In the genomic region with DNA sequence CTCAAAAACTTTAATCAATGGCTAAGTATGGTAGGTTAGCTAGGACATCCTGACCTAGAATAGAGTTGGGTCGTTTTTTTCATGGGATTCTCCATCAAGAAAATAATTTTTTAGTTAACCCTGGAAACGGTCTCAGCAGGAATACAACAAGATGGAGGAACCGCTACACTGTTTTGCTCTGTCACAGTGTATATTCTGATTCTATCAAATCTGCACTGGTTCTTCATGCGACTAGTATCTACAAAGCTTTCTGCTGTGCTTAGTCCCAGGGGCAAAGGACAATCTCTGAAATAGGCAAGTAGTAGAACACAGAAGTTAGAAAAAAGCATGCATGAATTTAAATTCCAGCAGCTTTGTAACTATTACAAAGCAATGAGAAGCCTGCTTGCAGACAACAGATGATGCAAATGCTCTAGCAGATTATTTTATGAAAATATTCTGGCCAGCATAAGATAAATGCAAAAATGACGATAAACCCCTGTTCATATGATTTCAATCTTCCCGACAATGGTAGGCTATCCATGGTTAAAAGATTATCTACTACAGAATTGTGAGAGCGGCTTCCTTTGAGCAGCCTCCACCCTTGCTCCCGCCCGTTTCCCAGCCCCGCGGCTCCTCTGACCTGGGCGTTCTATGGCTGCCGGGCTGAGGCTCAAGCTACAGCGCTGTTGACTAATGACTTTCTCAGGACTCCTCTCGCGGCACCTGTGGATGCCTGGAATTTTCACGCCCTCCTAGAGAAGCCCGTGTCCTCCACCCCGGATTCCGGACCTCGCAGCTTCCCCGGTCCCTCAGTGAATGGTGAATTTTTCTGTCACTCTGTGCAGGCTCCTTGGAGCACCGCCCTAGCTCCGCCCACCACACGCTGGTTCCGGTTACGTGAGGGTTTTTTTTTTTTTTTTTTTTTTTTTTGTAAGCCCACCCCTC, we compare ENCODE assay signal across 8 mouse cellular contexts. TPM values are rescaled to one million over a fixed set of nuclear protein-coding genes. Genes with fewer than 3 reads are reported as not detected.
A peak's percentile ranks its signal among the peaks of the same experiment; 100 is the strongest.
DNase-seq lines count a peak whose midpoint lies in the region; ATAC-seq lines count a peak whose summit lies in the region.

Zfp40 (minus strand) TSS at position 800 of the 927 bp plus-strand sequence.

- no peaks in the 10 kb centered on the region for H3K27me3 ChIP-seq in heart, embryonic 10.5 days (ENCODE audit: insufficient read depth, poor library complexity, severe bottlenecking)
- H3K27me3 ChIP-seq in kidney, embryonic 15.5 days, result peaks cover 6% of the 10 kb centered on the region; the same call in 1 of the 2 replicates

- H3K27ac ChIP-seq in heart, embryonic 10.5 days, result peak within 1 kb of the TSS; percentile 92
- peak within 1 kb of the TSS; percentile 91 for H3K27ac ChIP-seq in kidney, embryonic 15.5 days

- H3K9ac ChIP-seq in kidney, embryonic 15.5 days, result peak within 1 kb of the TSS; percentile 74

- peak; percentile 82 for DNase-seq in B cell, adult 2 months
- DNase-seq in brain, adult 2 months (ENCODE audit: low read depth, low spot score), result peak; percentile 97
- DNase-seq in heart, embryonic 10.5 days (ENCODE audit: low spot score), result peak; percentile 95
- DNase-seq in liver, result peak; percentile 90
- peak; percentile 82 to 89 for DNase-seq in spleen, postnatal 4 days (ENCODE audit: low spot score in 2 of 2)

- H3K4me2 ChIP-seq in kidney, embryonic 15.5 days, result peak within 1 kb of the TSS; percentile 71

- ATAC-seq in erythroblast, adult 5-6 weeks (replicated peaks; ENCODE audit: low FRiP score, poor library complexity, severe bottlenecking), result peak; percentile 97
- ATAC-seq in kidney, embryonic 15.5 days (replicated peaks; ENCODE audit: low FRiP score), result peak; percentile 100
- peak; percentile 98 for ATAC-seq in monocyte, adult 5-6 weeks (replicated peaks; ENCODE audit: insufficient number of reproducible peaks, low FRiP score, low TSS enrichment, poor library complexity, severe bottlenecking)

- WGBS in heart, embryonic 10.5 days, result 6% methylated on average over 27 of the region's 27 CpGs
- WGBS in kidney, embryonic 15.5 days, result 4% methylated on average over 27 of the region's 27 CpGs

- H3K36me3 ChIP-seq in heart, embryonic 10.5 days, result peaks cover 12% of the 10 kb centered on the region; the same call in 1 of the 2 replicates
- H3K36me3 ChIP-seq in kidney, embryonic 15.5 days, result peaks cover 10% of the 10 kb centered on the region

- peaks cover 4% of the 10 kb centered on the region for H3K4me1 ChIP-seq in heart, embryonic 10.5 days
- H3K4me1 ChIP-seq in kidney, embryonic 15.5 days, result peaks cover 4% of the 10 kb centered on the region; the same call in 1 of the 2 replicates

- H3K4me3 ChIP-seq in heart, embryonic 10.5 days, result peak within 1 kb of the TSS; percentile 78
- H3K4me3 ChIP-seq in kidney, embryonic 15.5 days (replicated peaks), result peak within 1 kb of the TSS; percentile 79

- no peaks in the 10 kb centered on the region for H3K9me3 ChIP-seq in heart, embryonic 10.5 days
- H3K9me3 ChIP-seq in kidney, embryonic 15.5 days (replicated peaks), result no peaks in the 10 kb centered on the region

RNA-seq across cellular contexts. Expression of gene Zfp40, which starts in this region (rescaled TPM):
- total RNA-seq in erythroblast, adult 5-6 weeks (2015; ENCODE audit: low replicate concordance), result 3.3 and 8.3 TPM in 2 replicates
- 1.1 and 2.4 TPM in 2 replicates for total RNA-seq in erythroblast, adult 5-6 weeks (2017; ENCODE audit: low replicate concordance)
- polyA plus RNA-seq in heart, embryonic 10.5 days (2016; fragmentation: Nextera tagmentation; extraction: Ambion mirVana), result 7.4 and 10.2 TPM in 2 replicates
- polyA plus RNA-seq in kidney, embryonic 15.5 days (2015; fragmentation: Nextera tagmentation; extraction: Ambion mirVana), result 11.5 and 12.6 TPM in 2 replicates
- total RNA-seq in monocyte, adult 5-6 weeks (2017), result 4.0 to 14.5 TPM (median 8.1 TPM) in 3 replicates

Comparison
In these comparisons a context has a peak if more than half of its experiments do, and no peak if none do; other contexts are left out.
1. Peak in every context shown above with its lines: DNase-seq, ATAC-seq, H3K4me3 ChIP-seq and H3K27ac ChIP-seq.